Mouse (Mus musculus): Measurements from ENCODE around the gene Gm11939. TPM values are rescaled to one million over a fixed set of nuclear protein-coding genes. Genes with fewer than 3 reads are reported as not detected.

The Gm11939 gene
- total RNA-seq, 2 experiments from 2014 or later = not detected

Other genes with a start within 250 kb of the Gm11939 start
- not detected for gene Krt25, start 236.5 kb downstream of the Gm11939 start, total RNA-seq (2021)
- gene Krt26, start 221.5 kb downstream of the Gm11939 start, total RNA-seq (2021) = not detected
- gene Krt27, start 208.4 kb downstream of the Gm11939 start, total RNA-seq (2021) = not detected
- not detected for gene Krt28, start 184.6 kb downstream of the Gm11939 start, total RNA-seq (2021)
- gene Krt10, start 170.1 kb downstream of the Gm11939 start, total RNA-seq (2021) = 1 to 10 TPM; 6.8 to 9.7 TPM
- not detected for gene Krt12, start 137.2 kb downstream of the Gm11939 start, total RNA-seq (2021)
- under 1 TPM; 0.26 to 0.30 TPM for gene Krt20, start 121.3 kb downstream of the Gm11939 start, total RNA-seq (2021)
- under 1 TPM in 1 of 2 experiments, not detected in 1; 0.17 TPM for gene Krt23, start 66.3 kb downstream of the Gm11939 start, total RNA-seq (2021)
- gene Krt39, start 38.1 kb downstream of the Gm11939 start, total RNA-seq (2021) = not detected
- not detected for gene Krt40, start 16.3 kb downstream of the Gm11939 start, total RNA-seq (2021)
- gene Krtap3-3, start 8.6 kb downstream of the Gm11939 start, total RNA-seq (2021) = not detected
- gene Krtap3-2, start 2.6 kb downstream of the Gm11939 start, total RNA-seq (2021) = not detected
- not detected for gene Krtap3-1, start 7.2 kb upstream of the Gm11939 start, total RNA-seq (2021)
- not detected for gene Krtap1-5, start 21.6 kb upstream of the Gm11939 start, total RNA-seq (2021)
- not detected for gene Krtap1-4, start 24.2 kb upstream of the Gm11939 start, total RNA-seq (2021)
- gene Krtap1-3, start 31.9 kb upstream of the Gm11939 start, total RNA-seq (2021) = not detected
- not detected for gene Krtap9-3, start 38.6 kb upstream of the Gm11939 start, total RNA-seq (2021)
- not detected for gene Gm11938, start 43.8 kb upstream of the Gm11939 start, total RNA-seq (2021)
- gene Gm11937, start 50.7 kb upstream of the Gm11939 start, total RNA-seq (2021) = not detected
- gene Krtap2-4, start 55.4 kb upstream of the Gm11939 start, total RNA-seq (2021) = not detected
- gene Gm11562, start 61.0 kb upstream of the Gm11939 start, total RNA-seq (2021) = not detected
- gene Krtap4-1, start 68.8 kb upstream of the Gm11939 start, total RNA-seq (2021) = not detected
- gene Krtap4-2, start 75.6 kb upstream of the Gm11939 start, total RNA-seq (2021) = not detected
- gene Krtap4-7, start 84.6 kb upstream of the Gm11939 start, total RNA-seq (2021) = not detected
- gene Gm11555, start 90.8 kb upstream of the Gm11939 start, total RNA-seq (2021) = not detected
- gene Gm11563, start 99.5 kb upstream of the Gm11939 start, total RNA-seq (2021) = not detected
- not detected for gene Krtap4-6, start 106.5 kb upstream of the Gm11939 start, total RNA-seq (2021)
- gene Gm14190, start 131.3 kb upstream of the Gm11939 start, total RNA-seq (2021) = not detected
- not detected for gene Gm14180, start 174.8 kb upstream of the Gm11939 start, total RNA-seq (2021)
- gene Gm11595, start 213.4 kb upstream of the Gm11939 start, total RNA-seq (2021) = not detected
- not detected for gene Krtap4-8, start 221.2 kb upstream of the Gm11939 start, total RNA-seq (2021)
- gene Krtap4-9, start 225.7 kb upstream of the Gm11939 start, total RNA-seq (2021) = not detected
- gene Gm11596, start 234.0 kb upstream of the Gm11939 start, total RNA-seq (2021) = not detected
- not detected for gene Gm11569, start 239.5 kb upstream of the Gm11939 start, total RNA-seq (2021)
- not detected for gene Gm11554, start 245.0 kb upstream of the Gm11939 start, total RNA-seq (2021)